Mouse (Mus musculus): Measurements from ENCODE around the gene Rapgef2.

GRCm38 (mm10) chr3:79294701-79295100, 8.4 kb upstream of the Rapgef2 start:
- no peak for TF ChIP-seq CTCF (IDR thresholded peaks at IDR 0.05; ENCODE audit: low read depth)
- TF ChIP-seq EP300 (optimal IDR thresholded peaks at IDR 0.05), result no peak

Data from stomach, postnatal 0 days (tissue).